Mouse (Mus musculus) Patski (cell line): ENCODE results near the gene Nsf. TPM values are rescaled to one million over a fixed set of nuclear protein-coding genes. Genes with fewer than 3 reads are reported as not detected.

Experiments
- ATAC-seq: fragments of 100-300 bp; one replicate; pipeline ENCODE4 v1.8.0; 2021
- CTCF ChIA-PET: fragments of 350-600 bp; sonication (Branson Sonifier 250); formaldehyde crosslinking; loops from one replicate; lab custom pipeline; 2022; ENCODE audit warnings: inconsistent platforms; lab: Charles Lee
- POLR2A ChIA-PET: fragments of 350-600 bp; sonication (Branson Sonifier 250); formaldehyde crosslinking; loops from one replicate; lab custom pipeline; 2022; ENCODE audit warnings: antibody characterized with exemption, inconsistent platforms; lab: Charles Lee
- DNase-seq: peaks from one replicate; pipeline ENCODE4 v3.0.0-alpha.2; 2011; ENCODE audit warnings: low read depth, low spot score
- H3K27me3 ChIP-seq: fragments of 371-371 bp; one replicate; pipeline ENCODE4 v1.5.1; 2021
- CTCF ChIP-seq: fragments of 100-300 bp; IDR thresholded peaks from one replicate; pipeline ENCODE4 v1.5.1; 2021
- in situ Hi-C: fragments of 300-500 bp; cut with MboI; formaldehyde crosslinking; loops from 3 replicates; pipeline ENCODE4 v1.11.1; 2018; ENCODE audit warnings: low pct_unique_long_range_greater_than_20kb, mixed read lengths
- polyA plus RNA-seq: library from polyadenylated mRNA; unstranded; gene quantifications from one replicate; pipeline ENCODE4 v1.2.3, GENCODE M21; 2021

The Nsf gene
- polyA plus RNA-seq, 1 experiment from 2014 or later = 26.3 TPM

GRCm38 (mm10) chr11:103948952-103949351, 4.9 kb downstream of the Nsf start:
- POLR2A ChIA-PET = interaction anchor here (0.6 to 0.8 kb wide), 2 partner anchors 10 to 595 kb away, joined by 3 to 9 read pairs; no protein-coding TSS in a partner anchor
- ATAC-seq (no peak), DNase-seq (no peak)
- no peaks in the 10 kb centered on the region for H3K27me3 ChIP-seq
- in situ Hi-C loops = no loop called here
- CTCF ChIA-PET = interaction anchor here (1.6 kb wide), 1 partner anchor 13 kb away, joined by 6 read pairs; no protein-coding TSS in a partner anchor
- no peak for TF ChIP-seq CTCF

GRCm38 (mm10) chr11:103942740-103943139, 11.1 kb downstream of the Nsf start:
- ATAC-seq = no peak
- POLR2A ChIA-PET = no interaction called here
- H3K27me3 ChIP-seq = no peaks in the 10 kb centered on the region
- in situ Hi-C loops = no loop called here
- CTCF ChIA-PET = interaction anchor here (1.5 kb wide), 1 partner anchor 11 kb away, joined by 6 read pairs; no protein-coding TSS in a partner anchor
- TF ChIP-seq CTCF = no peak
- no peak for DNase-seq

- no peak for DNase-seq
- in situ Hi-C loops = no loop called here
These were observed 12.5 kb downstream of the Nsf start for GRCm38 (mm10) chr11:103941351-103941750.

GRCm38 (mm10) chr11:103940887-103941286, 13.0 kb downstream of the Nsf start:
- H3K27me3 ChIP-seq = no peaks in the 10 kb centered on the region
- TF ChIP-seq CTCF = no peak
- DNase-seq = no peak
- POLR2A ChIA-PET = interaction anchor here (0.7 kb wide), 1 partner anchor 17 kb away, joined by 7 read pairs; no protein-coding TSS in a partner anchor
- no peak for ATAC-seq
- in situ Hi-C loops = no loop called here
- CTCF ChIA-PET = no interaction called here

More at GRCm38 (mm10) chr11:103941351-103941750, 12.5 kb downstream of the Nsf start:
- no peaks in the 10 kb centered on the region for H3K27me3 ChIP-seq
- POLR2A ChIA-PET = interaction anchor here (0.7 kb wide), 1 partner anchor 18 kb away, joined by 7 read pairs; no protein-coding TSS in a partner anchor
- no peak for TF ChIP-seq CTCF
- CTCF ChIA-PET = no interaction called here
- no peak for ATAC-seq

GRCm38 (mm10) chr11:103937976-103938728, 15.7 kb downstream of the Nsf start:
- ChIA-PET POLR2A (interaction anchor here (0.5 kb wide), 1 partner anchor 11 kb away, joined by 3 read pairs; no protein-coding TSS in a partner anchor), CTCF (interaction anchor here (0.9 to 1.1 kb wide), 2 partner anchors 8 to 12 kb away, joined by 3 read pairs; no protein-coding TSS in a partner anchor)
- ATAC-seq (no peak), DNase-seq (no peak)
- TF ChIP-seq CTCF = no peak
- no peaks in the 10 kb centered on the region for H3K27me3 ChIP-seq
- in situ Hi-C loops = no loop called here

GRCm38 (mm10) chr11:103937451-103937850, 16.4 kb downstream of the Nsf start:
- CTCF ChIA-PET = interaction anchor here (1.1 kb wide), 1 partner anchor 9 kb away, joined by 3 read pairs; no protein-coding TSS in a partner anchor
- no peak for ATAC-seq
- no peak for DNase-seq
- POLR2A ChIA-PET = no interaction called here
- no peaks in the 10 kb centered on the region for H3K27me3 ChIP-seq
- in situ Hi-C loops = no loop called here
- no peak for TF ChIP-seq CTCF

GRCm38 (mm10) chr11:103935717-103936116, 18.1 kb downstream of the Nsf start:
- ChIA-PET CTCF (interaction anchor here (1.2 kb wide), 1 partner anchor 13 kb away, joined by 6 read pairs; no protein-coding TSS in a partner anchor), POLR2A (no interaction called here)
- DNase-seq (no peak), ATAC-seq (no peak)
- TF ChIP-seq CTCF = no peak
- H3K27me3 ChIP-seq = no peaks in the 10 kb centered on the region
- in situ Hi-C loops = no loop called here

- ChIA-PET CTCF (no interaction called here), POLR2A (interaction anchor here (0.6 to 0.7 kb wide), 2 partner anchors 10 to 25 kb away, joined by 3 to 4 read pairs; no protein-coding TSS in a partner anchor)
- no peak for TF ChIP-seq CTCF
- ATAC-seq (no peak), DNase-seq (no peak)
- in situ Hi-C loops = no loop called here
- H3K27me3 ChIP-seq = no peaks in the 10 kb centered on the region
These were observed 20.0 kb downstream of the Nsf start for GRCm38 (mm10) chr11:103933886-103934285.

- no peaks in the 10 kb centered on the region for H3K27me3 ChIP-seq
- ChIA-PET CTCF (no interaction called here), POLR2A (interaction anchor here (0.6 kb wide), 2 partner anchors 10 to 17 kb away, joined by 4 to 7 read pairs; no protein-coding TSS in a partner anchor)
- ATAC-seq = no peak
- no peak for DNase-seq
- in situ Hi-C loops = no loop called here
- no peak for TF ChIP-seq CTCF
These were observed 29.9 kb downstream of the Nsf start for GRCm38 (mm10) chr11:103923957-103924356.

GRCm38 (mm10) chr11:103923272-103923671, 30.6 kb downstream of the Nsf start:
- DNase-seq = no peak
- no peaks in the 10 kb centered on the region for H3K27me3 ChIP-seq
- CTCF ChIA-PET = no interaction called here
- POLR2A ChIA-PET = interaction anchor here (0.6 kb wide), 1 partner anchor 18 kb away, joined by 7 read pairs; no protein-coding TSS in a partner anchor
- in situ Hi-C loops = no loop called here
- peak; percentile 29 for TF ChIP-seq CTCF
- ATAC-seq = no peak
